Mouse (Mus musculus) stomach, embryonic 16.5 days (tissue): ENCODE measurements around the gene Olfr681. TPM values are rescaled to one million over a fixed set of nuclear protein-coding genes. Genes with fewer than 3 reads are reported as not detected.
"Not testable (repeated sequence)": the region's sequence is repeated elsewhere in the genome, so short reads cannot be mapped to it uniquely, and the experiment has no call there.

Experiments used
- ATAC-seq: fragments of 200-750 bp; cut with Nextera tagmentation; 2 replicates; pipeline ENCODE4 v1.8.0; 2017; ENCODE audit warnings: moderate number of reproducible peaks, moderate TSS enrichment; ENCODE audit not compliant: insufficient read depth, low FRiP score
- H3K27ac ChIP-seq: fragments of 300-500 bp; sonication (generic); 2 replicates; pipeline ENCODE4 v1.5.1; 2014; ENCODE audit warnings: low read length
- H3K27me3 ChIP-seq: fragments of 300-500 bp; sonication (generic); 2 replicates; pipeline ENCODE4 v1.6.1; 2014; ENCODE audit warnings: low read length, control low read depth, mixed read lengths; ENCODE audit not compliant: control insufficient read depth, insufficient read depth
- H3K36me3 ChIP-seq: fragments of 300-500 bp; sonication (generic); 2 replicates; pipeline ENCODE4 v1.6.1; 2014; ENCODE audit warnings: low read length; ENCODE audit not compliant: control insufficient read depth, insufficient read depth
- H3K4me1 ChIP-seq: fragments of 300-500 bp; sonication (generic); 2 replicates; pipeline ENCODE4 v1.6.1; 2014; ENCODE audit warnings: low read length, control low read depth, mixed read lengths; ENCODE audit not compliant: control insufficient read depth, insufficient read depth
- H3K4me2 ChIP-seq: fragments of 300-500 bp; sonication (generic); 2 replicates; pipeline ENCODE4 v1.6.1; 2014; ENCODE audit warnings: low read depth, low read length, mixed read lengths
- H3K4me3 ChIP-seq: fragments of 300-500 bp; sonication (generic); replicated peaks from 2 replicates; pipeline ENCODE4 v1.5.1; 2014; ENCODE audit warnings: mild to moderate bottlenecking, low read length
- H3K9ac ChIP-seq: fragments of 300-500 bp; sonication (generic); 2 replicates; pipeline ENCODE4 v1.6.1; 2014; ENCODE audit warnings: low read length
- H3K9me3 ChIP-seq: fragments of 300-500 bp; sonication (generic); replicated peaks from 2 replicates; pipeline ENCODE4 v1.6.1; 2016; ENCODE audit warnings: low read length, control low read depth; ENCODE audit not compliant: control insufficient read depth
- WGBS: fragments of 180-500 bp; shearing (Covaris S2); extraction: QIAGEN DNeasy Blood & Tissue Kit; methylation state at CpG from one replicate; pipeline ENCODE4 v1.1.7; 2014; 5-methylcytosine and 5-hydroxymethylcytosine counted together
- polyA plus RNA-seq: library from polyadenylated mRNA; unstranded; fragments of >200 nt; fragmentation: Nextera tagmentation; extraction: Ambion mirVana; gene quantifications from 2 replicates; pipeline ENCODE4 v1.2.1, GENCODE M21; 2015

The Olfr681 gene
- polyA plus RNA-seq, result not detected in 2 replicates

- no peak for ATAC-seq
These were observed at the start of gene Olfr681 for GRCm38 (mm10) chr7:105116536-105116935. TSS of gene Olfr681 (plus strand) at chr7:105116836.

GRCm38 (mm10) chr7:105080905-105081304, 35.7 kb upstream of the Olfr681 start, which contains the start of gene Olfr679:
TSS of gene Olfr679 (plus strand) at chr7:105081205.
- Histone ChIP-seq H3K27me3 (no peaks in the 10 kb centered on the region), H3K4me1 (no peaks in the 10 kb centered on the region), H3K27ac (no peak within 1 kb of the TSS), H3K9me3 (no peaks in the 10 kb centered on the region), H3K9ac (no peak within 1 kb of the TSS), H3K4me3 (no peak within 1 kb of the TSS), H3K36me3 (no peaks in the 10 kb centered on the region), H3K4me2 (no peak within 1 kb of the TSS)
- 42% methylated on average over 1 of the region's 1 CpGs for WGBS
- ATAC-seq, result no peak

More at GRCm38 (mm10) chr7:105116536-105116935, at the start of gene Olfr681:
- H3K27ac ChIP-seq, result no peak within 1 kb of the TSS
- no peak within 1 kb of the TSS for H3K9ac ChIP-seq
- H3K27me3 ChIP-seq, result no peaks in the 10 kb centered on the region
- no peak within 1 kb of the TSS for H3K4me2 ChIP-seq
- H3K4me1 ChIP-seq, result no peaks in the 10 kb centered on the region
- no peaks in the 10 kb centered on the region for H3K36me3 ChIP-seq
- H3K4me3 ChIP-seq, result no peak within 1 kb of the TSS
- H3K9me3 ChIP-seq, result no peaks in the 10 kb centered on the region

GRCm38 (mm10) chr7:105092717-105093116, 23.9 kb upstream of the Olfr681 start, which contains the start of gene Olfr680-ps1:
TSS of gene Olfr680-ps1 (minus strand) at chr7:105092817.
- not testable (repeated sequence) for ATAC-seq, H3K4me3 ChIP-seq, H3K27ac ChIP-seq, H3K27me3 ChIP-seq, H3K4me1 ChIP-seq, H3K4me2 ChIP-seq, H3K9ac ChIP-seq, H3K36me3 ChIP-seq, H3K9me3 ChIP-seq

- Histone ChIP-seq H3K4me3 (no peak overlapping the region), H3K4me2 (no peak overlapping the region), H3K9ac (no peak overlapping the region), H3K4me1 (no peaks in the 10 kb centered on the region), H3K27me3 (no peaks in the 10 kb centered on the region), H3K9me3 (no peaks in the 10 kb centered on the region), H3K27ac (no peak overlapping the region), H3K36me3 (no peaks in the 10 kb centered on the region)
- 56% methylated on average over 2 of the region's 2 CpGs for WGBS
- no peak for ATAC-seq
These were observed 24.6 kb downstream of the Olfr681 start for GRCm38 (mm10) chr7:105141275-105141674.

GRCm38 (mm10) chr7:105146912-105147311, 30.3 kb downstream of the Olfr681 start, which contains the start of gene Olfr683:
TSS of gene Olfr683 (minus strand) at chr7:105147012.
- H3K4me2 ChIP-seq, result no peak within 1 kb of the TSS
- 59% methylated on average over 1 of the region's 1 CpGs for WGBS
- H3K9me3 ChIP-seq, result no peaks in the 10 kb centered on the region
- H3K36me3 ChIP-seq, result no peaks in the 10 kb centered on the region
- no peak for ATAC-seq
- no peak within 1 kb of the TSS for H3K27ac ChIP-seq
- H3K4me3 ChIP-seq, result no peak within 1 kb of the TSS
- no peaks in the 10 kb centered on the region for H3K27me3 ChIP-seq
- no peak within 1 kb of the TSS for H3K9ac ChIP-seq
- H3K4me1 ChIP-seq, result no peaks in the 10 kb centered on the region

GRCm38 (mm10) chr7:105163553-105163952, 46.9 kb downstream of the Olfr681 start, which contains the start of gene Olfr684:
TSS of gene Olfr684 (minus strand) at chr7:105163653.
- no peak within 1 kb of the TSS for H3K27ac ChIP-seq
- H3K4me2 ChIP-seq, result no peak within 1 kb of the TSS
- WGBS, result 48% methylated on average over 1 of the region's 1 CpGs
- H3K27me3 ChIP-seq, result no peaks in the 10 kb centered on the region
- no peaks in the 10 kb centered on the region for H3K4me1 ChIP-seq
- no peaks in the 10 kb centered on the region for H3K36me3 ChIP-seq
- no peak within 1 kb of the TSS for H3K4me3 ChIP-seq
- no peak within 1 kb of the TSS for H3K9ac ChIP-seq
- no peaks in the 10 kb centered on the region for H3K9me3 ChIP-seq
- no peak for ATAC-seq

GRCm38 (mm10) chr7:105170773-105171172, 54.1 kb downstream of the Olfr681 start:
- no peak overlapping the region for H3K9ac ChIP-seq
- H3K4me2 ChIP-seq, result no peak overlapping the region
- 42% methylated on average over 4 of the region's 4 CpGs for WGBS
- H3K36me3 ChIP-seq, result no peaks in the 10 kb centered on the region
- no peak overlapping the region for H3K27ac ChIP-seq
- H3K9me3 ChIP-seq, result no peaks in the 10 kb centered on the region
- H3K4me3 ChIP-seq, result no peak overlapping the region
- no peak for ATAC-seq
- no peaks in the 10 kb centered on the region for H3K4me1 ChIP-seq
- H3K27me3 ChIP-seq, result no peaks in the 10 kb centered on the region

Other genes with a start within 250 kb of the Olfr681 start
- gene Olfr665, start 238.8 kb upstream of the Olfr681 start, polyA plus RNA-seq, result not detected in 2 replicates
- not detected in 2 replicates for gene Olfr666, start 220.9 kb upstream of the Olfr681 start, polyA plus RNA-seq
- gene Olfr667, start 195.4 kb upstream of the Olfr681 start, polyA plus RNA-seq, result not detected in 2 replicates
- not detected in 2 replicates for gene Olfr668, start 188.8 kb upstream of the Olfr681 start, polyA plus RNA-seq
- not detected in 2 replicates for gene Olfr669, start 182.6 kb upstream of the Olfr681 start, polyA plus RNA-seq
- gene Olfr670, start 154.2 kb upstream of the Olfr681 start, polyA plus RNA-seq, result not detected in 2 replicates
- gene Olfr671, start 137.7 kb upstream of the Olfr681 start, polyA plus RNA-seq, result not detected in 2 replicates
- not detected in 2 replicates for gene Olfr672, start 114.8 kb upstream of the Olfr681 start, polyA plus RNA-seq
- not detected in 2 replicates for gene Olfr675, start 88.4 kb upstream of the Olfr681 start, polyA plus RNA-seq
- not detected in 2 replicates for gene Olfr676, start 84.1 kb upstream of the Olfr681 start, polyA plus RNA-seq
- not detected in 2 replicates for gene Olfr677, start 65.5 kb upstream of the Olfr681 start, polyA plus RNA-seq
- gene Olfr678, start 52.4 kb upstream of the Olfr681 start, polyA plus RNA-seq, result not detected in 2 replicates
- not detected in 2 replicates for gene Olfr679, start 35.6 kb upstream of the Olfr681 start, polyA plus RNA-seq
- not detected in 2 replicates for gene Olfr680-ps1, start 24.0 kb upstream of the Olfr681 start, polyA plus RNA-seq
- gene Olfr683, start 30.2 kb downstream of the Olfr681 start, polyA plus RNA-seq, result not detected in 2 replicates
- not detected in 2 replicates for gene Olfr684, start 46.8 kb downstream of the Olfr681 start, polyA plus RNA-seq
- not detected in 2 replicates for gene Olfr685, start 69.2 kb downstream of the Olfr681 start, polyA plus RNA-seq
- not detected in 2 replicates for gene Olfr686, start 90.6 kb downstream of the Olfr681 start, polyA plus RNA-seq
- gene Olfr688, start 171.3 kb downstream of the Olfr681 start, polyA plus RNA-seq, result not detected in 2 replicates
- not detected in 2 replicates for gene Olfr689, start 194.3 kb downstream of the Olfr681 start, polyA plus RNA-seq
- gene Olfr690, start 217.3 kb downstream of the Olfr681 start, polyA plus RNA-seq, result not detected in 2 replicates
- gene Olfr691, start 225.4 kb downstream of the Olfr681 start, polyA plus RNA-seq, result not detected in 2 replicates